Mouse (Mus musculus) left cerebral cortex, adult 9 months (tissue): ENCODE results near the gene Sfta2.

Experiments used
- DNase-seq, 2 experiments: peaks; one replicate each; pipeline ENCODE4 v3.0.0; 2022; ENCODE audit warnings: low spot score in 2 of 2

Sfta2 gene

GRCm38 (mm10) chr17:35601249-35601648, at the start of gene Sfta2:
TSS of gene Sfta2 (plus strand) at chr17:35601549.
- no peak for DNase-seq

- DNase-seq: no peak
These were observed 49.4 kb upstream of the Sfta2 start, which contains the start of gene Cdsn for GRCm38 (mm10) chr17:35551881-35552414. TSS of gene Cdsn (plus strand) at chr17:35552128.

GRCm38 (mm10) chr17:35554321-35554720, 47.0 kb upstream of the Sfta2 start:
- no peak for DNase-seq

GRCm38 (mm10) chr17:35554761-35555397, 46.5 kb upstream of the Sfta2 start:
- DNase-seq: no peak

- no peak for DNase-seq
These were observed 45.1 kb upstream of the Sfta2 start for GRCm38 (mm10) chr17:35556186-35556765.

GRCm38 (mm10) chr17:35556812-35557211, 44.5 kb upstream of the Sfta2 start:
- peak in 1 of 2 experiments; percentile 34 for DNase-seq

- no peak for DNase-seq
These were observed 44.0 kb upstream of the Sfta2 start for GRCm38 (mm10) chr17:35557351-35557750.

GRCm38 (mm10) chr17:35558216-35558615, 43.1 kb upstream of the Sfta2 start:
- DNase-seq: no peak

- no peak for DNase-seq
These were observed 34.2 kb upstream of the Sfta2 start, which contains the start of gene 2300002M23Rik for GRCm38 (mm10) chr17:35567150-35567549. TSS of gene 2300002M23Rik (plus strand) at chr17:35567450.

- DNase-seq: no peak
These were observed 33.6 kb upstream of the Sfta2 start for GRCm38 (mm10) chr17:35567767-35568166.

GRCm38 (mm10) chr17:35569091-35569944, 32.0 kb upstream of the Sfta2 start:
- DNase-seq: no peak

- DNase-seq: no peak
These were observed 30.5 kb upstream of the Sfta2 start for GRCm38 (mm10) chr17:35570836-35571235.

GRCm38 (mm10) chr17:35571477-35571876, 29.9 kb upstream of the Sfta2 start:
- DNase-seq: no peak

GRCm38 (mm10) chr17:35578211-35578610, 23.1 kb upstream of the Sfta2 start:
- peak in 1 of 2 experiments; percentile 80 for DNase-seq

GRCm38 (mm10) chr17:35582900-35583299, 18.4 kb upstream of the Sfta2 start:
- DNase-seq: no peak

- DNase-seq: peak in 1 of 2 experiments; percentile 89
These were observed 16.9 kb upstream of the Sfta2 start for GRCm38 (mm10) chr17:35584330-35584937.

GRCm38 (mm10) chr17:35587291-35587690, 14.1 kb upstream of the Sfta2 start:
- DNase-seq: no peak

GRCm38 (mm10) chr17:35588387-35588786, 13.0 kb upstream of the Sfta2 start:
- DNase-seq: no peak

- peak in 1 of 2 experiments; percentile 85 for DNase-seq
These were observed 10.7 kb upstream of the Sfta2 start for GRCm38 (mm10) chr17:35590410-35591218.

GRCm38 (mm10) chr17:35591219-35591578, 10.2 kb upstream of the Sfta2 start:
- DNase-seq: no peak

- peak in 1 of 2 experiments; percentile 15 for DNase-seq
These were observed 9.6 kb upstream of the Sfta2 start for GRCm38 (mm10) chr17:35591731-35592130.
